Mouse (Mus musculus) brain, embryonic 18.5 days (tissue): ENCODE measurements around the gene Mybpc2.

ENCODE experiments used
- DNase-seq: peaks from one replicate; pipeline ENCODE4 v3.0.0-alpha.2; 2012; ENCODE audit warnings: low read depth, low spot score

Mybpc2 gene

GRCm38 (mm10) chr7:44464511-44464910, 59.9 kb downstream of the Mybpc2 start:
- DNase-seq = no peak

GRCm38 (mm10) chr7:44463556-44464225, 60.8 kb downstream of the Mybpc2 start:
- no peak for DNase-seq

- no peak for DNase-seq
Measured at GRCm38 (mm10) chr7:44463056-44463425, 61.4 kb downstream of the Mybpc2 start.

GRCm38 (mm10) chr7:44462218-44463055, 62.0 kb downstream of the Mybpc2 start:
- DNase-seq = no peak

GRCm38 (mm10) chr7:44461503-44462217, 62.8 kb downstream of the Mybpc2 start:
- no peak for DNase-seq

GRCm38 (mm10) chr7:44460767-44461502, 63.5 kb downstream of the Mybpc2 start:
- no peak for DNase-seq

- no peak for DNase-seq
Measured at GRCm38 (mm10) chr7:44460067-44460466, 64.4 kb downstream of the Mybpc2 start.

- DNase-seq = no peak
Measured at GRCm38 (mm10) chr7:44456302-44456701, 68.2 kb downstream of the Mybpc2 start.

- DNase-seq = no peak
Measured at GRCm38 (mm10) chr7:44453256-44453655, 71.2 kb downstream of the Mybpc2 start.
